8 mouse cellular contexts compared by ENCODE assay signal in the genomic region with DNA sequence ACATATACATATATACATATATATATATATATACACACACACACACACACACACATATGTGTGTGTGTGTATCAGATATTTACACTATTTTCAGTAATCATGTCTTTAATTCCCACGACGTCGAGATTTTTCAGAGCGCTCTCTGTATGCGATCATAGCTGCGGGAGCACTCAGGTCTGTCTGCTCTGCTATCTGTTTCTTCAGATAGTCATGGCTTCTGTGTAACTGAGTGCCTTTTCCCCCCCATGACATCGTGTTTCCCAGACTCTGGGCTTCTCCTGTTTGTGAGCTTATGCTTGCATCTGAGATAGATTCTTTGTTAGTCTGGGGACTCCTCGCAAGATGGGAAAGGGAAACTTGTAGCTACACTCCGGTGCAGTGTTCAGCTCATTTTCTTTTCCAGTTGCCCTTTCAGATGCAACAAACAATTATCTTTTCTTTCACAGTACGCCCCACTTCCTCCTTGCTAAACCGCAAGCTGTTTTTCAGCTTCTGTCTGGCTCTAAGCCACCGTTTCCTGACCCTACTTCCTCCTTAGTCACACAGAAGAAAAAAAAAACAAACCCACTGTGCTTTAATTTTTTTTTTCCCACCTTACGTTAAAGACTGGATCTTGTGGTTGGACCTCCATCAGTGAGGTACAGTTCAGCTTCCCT. TPM values are rescaled to one million over a fixed set of nuclear protein-coding genes. Genes with fewer than 3 reads are reported as not detected.
DNase-seq lines count a peak whose midpoint lies in the region; TF ChIP-seq lines count a peak whose summit lies in the region.

No protein-coding gene starts in this region.

- peaks cover 3% of the 10 kb centered on the region for H3K4me1 ChIP-seq in liver, adult 2 months (ENCODE audit: control insufficient read depth, insufficient read depth, low read length)
- peaks cover under 1% of the 10 kb centered on the region; the same call in 1 of the 2 replicates for H3K4me1 ChIP-seq in midbrain, embryonic 10.5 days

- no peak overlapping the region for H3K4me3 ChIP-seq in liver, adult 2 months (ENCODE audit: insufficient read depth, low read depth, low read length)
- no peak overlapping the region for H3K4me3 ChIP-seq in midbrain, embryonic 10.5 days

- 64% methylated on average over 13 of the region's 13 CpGs for WGBS in liver, adult 2 months
- 82% methylated on average over 13 of the region's 13 CpGs for WGBS in midbrain, embryonic 10.5 days

- H3K9ac ChIP-seq in liver, adult 2 months (ENCODE audit: low read depth, low read length) = peak overlapping the region; percentile 36; the same call in 1 of the 2 replicates

- H3K27me3 ChIP-seq in liver, adult 2 months (ENCODE audit: control insufficient read depth, insufficient read depth, low read length) = no peaks in the 10 kb centered on the region
- peaks cover 9% of the 10 kb centered on the region for H3K27me3 ChIP-seq in midbrain, embryonic 10.5 days (ENCODE audit: low read depth, poor library complexity, severe bottlenecking)

- peak; percentile 74 to 80 for DNase-seq in B cell, adult 2 months
- DNase-seq in T-cell, adult 2 months (ENCODE audit: low spot score) = peak; percentile 89
- peak; percentile 81 to 82 for DNase-seq in heart, postnatal 10 days
- peak; percentile 57 for DNase-seq in liver, adult 2 months (ENCODE audit: extremely low read depth, low read depth, low spot score)
- peak; percentile 72 for DNase-seq in skeletal muscle tissue, adult 2 months (ENCODE audit: low read depth, low spot score)
- DNase-seq in left cerebral cortex, postnatal 36 days (ENCODE audit: low spot score in 2 of 2) = no peak
- DNase-seq in urinary bladder, postnatal 10 days (ENCODE audit: low spot score) = no peak
- no peak for DNase-seq in midbrain, embryonic 10.5 days (ENCODE audit: low spot score)

- H3K36me3 ChIP-seq in liver, adult 2 months (ENCODE audit: control insufficient read depth, insufficient read depth, low read length) = no peaks in the 10 kb centered on the region
- H3K36me3 ChIP-seq in midbrain, embryonic 10.5 days = no peaks in the 10 kb centered on the region

- no peak for TF ChIP-seq CTCF in liver, adult 2 months (IDR thresholded peaks at IDR 0.05; ENCODE audit: low read depth, low read length)

- no peaks in the 10 kb centered on the region for H3K79me2 ChIP-seq in liver, adult 2 months (ENCODE audit: control insufficient read depth, insufficient read depth, low read length)

- peaks cover 3% of the 10 kb centered on the region; the same call in 1 of the 2 replicates for H3K9me3 ChIP-seq in midbrain, embryonic 10.5 days (replicated peaks)

- intact Hi-C loops in heart, postnatal 10 days (cut with DNase I) = no loop called here
- intact Hi-C loops in left cerebral cortex, postnatal 36 days (cut with DNase I) = no loop called here

- no peak for TF ChIP-seq POLR2A in liver, adult 2 months (IDR thresholded peaks at IDR 0.05; ENCODE audit: extremely low read depth, insufficient read depth, low read length)

- H3K27ac ChIP-seq in liver, adult 2 months (replicated peaks; ENCODE audit: insufficient read depth, low read depth, low read length) = peak overlapping the region; percentile 87
- no peak overlapping the region for H3K27ac ChIP-seq in midbrain, embryonic 10.5 days (replicated peaks)

RNA-seq across cellular contexts. Expression of a gene that starts 10.5 kb away (rescaled TPM):
- total RNA-seq in heart, postnatal 10 days (2021) = 1 to 10 TPM; 3.2 to 6.1 TPM
- 3.3 and 4.0 TPM in 2 replicates for total RNA-seq in liver, adult 2 months (2014; rRNA removed)
- polyA plus RNA-seq in liver, adult 2 months (2012; rRNA removed) = 3.6 and 5.3 TPM in 2 replicates
- total RNA-seq in left cerebral cortex, postnatal 36 days (2021) = under 1 TPM; 0.32 to 0.91 TPM
- polyA plus RNA-seq in midbrain, embryonic 10.5 days (2016; fragmentation: Nextera tagmentation; extraction: Ambion mirVana) = 0.27 and 0.37 TPM in 2 replicates

RNA-seq across cellular contexts. Expression of a gene that starts 19.4 kb away (rescaled TPM):
- 10 to 100 TPM; 32.5 to 35.8 TPM for total RNA-seq in heart, postnatal 10 days (2021)
- 44.5 and 49.0 TPM in 2 replicates for total RNA-seq in liver, adult 2 months (2014; rRNA removed)
- 11.6 and 12.6 TPM in 2 replicates for polyA plus RNA-seq in liver, adult 2 months (2012; rRNA removed)
- 10 to 100 TPM; 38.4 to 51.8 TPM for total RNA-seq in left cerebral cortex, postnatal 36 days (2021)
- 52.5 and 56.9 TPM in 2 replicates for polyA plus RNA-seq in midbrain, embryonic 10.5 days (2016; fragmentation: Nextera tagmentation; extraction: Ambion mirVana)

RNA-seq across cellular contexts. Expression of a gene that starts 43.6 kb away (rescaled TPM):
- 10 to 100 TPM; 13.8 to 15.2 TPM for total RNA-seq in heart, postnatal 10 days (2021)
- 0.67 and 1.7 TPM in 2 replicates for total RNA-seq in liver, adult 2 months (2014; rRNA removed)
- 1.7 and 3.8 TPM in 2 replicates for polyA plus RNA-seq in liver, adult 2 months (2012; rRNA removed)
- total RNA-seq in left cerebral cortex, postnatal 36 days (2021) = 10 to 100 TPM; 14.5 to 14.8 TPM
- 3.4 and 4.0 TPM in 2 replicates for polyA plus RNA-seq in midbrain, embryonic 10.5 days (2016; fragmentation: Nextera tagmentation; extraction: Ambion mirVana)

Comparison
In these comparisons a context has a peak if more than half of its experiments do, and no peak if none do; other contexts are left out.
1. DNase-seq: peak in B cell, adult 2 months (2 of 2), T-cell, adult 2 months (single experiment), heart, postnatal 10 days (2 of 2), liver, adult 2 months (single experiment) and skeletal muscle tissue, adult 2 months (single experiment); none in left cerebral cortex, postnatal 36 days (0 of 2), urinary bladder, postnatal 10 days (single experiment) and midbrain, embryonic 10.5 days (single experiment).